Mouse (Mus musculus) midbrain, embryonic 16.5 days (tissue): Measurements from ENCODE around the gene Ttc28. TPM values are rescaled to one million over a fixed set of nuclear protein-coding genes. Genes with fewer than 3 reads are reported as not detected.

Source experiments
- ATAC-seq: fragments of 200-750 bp; cut with Nextera tagmentation; 2 replicates; pipeline ENCODE4 v1.8.0; 2017; ENCODE audit warnings: moderate TSS enrichment
- H3K27ac ChIP-seq: fragments of 300-500 bp; sonication (generic); 2 replicates; pipeline ENCODE4 v1.5.1; 2014; ENCODE audit warnings: mild to moderate bottlenecking, low read length, mixed read lengths
- H3K27me3 ChIP-seq: fragments of 300-500 bp; sonication (generic); 2 replicates; pipeline ENCODE4 v1.6.1; 2014; ENCODE audit warnings: low read depth, low read length, mixed read lengths; ENCODE audit not compliant: control insufficient read depth, insufficient read depth
- H3K36me3 ChIP-seq: fragments of 300-500 bp; sonication (generic); 2 replicates; pipeline ENCODE4 v1.6.1; 2014; ENCODE audit warnings: mild to moderate bottlenecking, low read length, moderate library complexity, mixed read lengths; ENCODE audit not compliant: control insufficient read depth, insufficient read depth
- H3K4me1 ChIP-seq: fragments of 300-500 bp; sonication (generic); 2 replicates; pipeline ENCODE4 v1.6.1; 2014; ENCODE audit warnings: mild to moderate bottlenecking, low read length, mixed read lengths; ENCODE audit not compliant: control insufficient read depth, insufficient read depth
- H3K4me2 ChIP-seq: fragments of 300-500 bp; sonication (generic); 2 replicates; pipeline ENCODE4 v1.6.1; 2014; ENCODE audit warnings: mild to moderate bottlenecking, low read length, mixed read lengths
- H3K4me3 ChIP-seq: fragments of 300-500 bp; sonication (generic); 2 replicates; pipeline ENCODE4 v1.5.1; 2014; ENCODE audit warnings: low read depth, mild to moderate bottlenecking, low read length, moderate library complexity, mixed read lengths
- H3K9ac ChIP-seq: fragments of 300-500 bp; sonication (generic); 2 replicates; pipeline ENCODE4 v1.6.1; 2014; ENCODE audit warnings: low read depth, low read length, mixed read lengths
- H3K9me3 ChIP-seq: fragments of 300-500 bp; sonication (generic); replicated peaks from 2 replicates; pipeline ENCODE4 v1.6.1; 2014; ENCODE audit warnings: mild to moderate bottlenecking, low read length, mixed read lengths; ENCODE audit not compliant: control insufficient read depth, poor library complexity, severe bottlenecking
- WGBS: fragments of 180-500 bp; shearing (Covaris S2); extraction: QIAGEN DNeasy Blood & Tissue Kit; methylation state at CpG from one replicate; pipeline ENCODE4 v1.1.7; 2014; 5-methylcytosine and 5-hydroxymethylcytosine counted together
- polyA plus RNA-seq: library from polyadenylated mRNA; unstranded; fragments of >200 nt; fragmentation: Nextera tagmentation; extraction: Ambion mirVana; gene quantifications from 2 replicates; pipeline ENCODE4 v1.2.1, GENCODE M21; 2015

Gene Ttc28
- polyA plus RNA-seq, 1 experiment from 2014 or later, result 16.6 TPM

- peaks cover 34% of the 10 kb centered on the region for H3K4me1 ChIP-seq
- H3K27ac ChIP-seq, result no peak overlapping the region
- H3K9me3 ChIP-seq, result no peaks in the 10 kb centered on the region
- H3K27me3 ChIP-seq, result no peaks in the 10 kb centered on the region
- H3K4me3 ChIP-seq, result no peak overlapping the region
- H3K9ac ChIP-seq, result no peak overlapping the region
- WGBS, result 92% methylated on average over 3 of the region's 3 CpGs
- no peak overlapping the region for H3K4me2 ChIP-seq
- H3K36me3 ChIP-seq, result no peaks in the 10 kb centered on the region
- ATAC-seq, result no peak
These were observed 183.6 kb downstream of the Ttc28 start for GRCm38 (mm10) chr5:111063155-111063554.

DNA sequence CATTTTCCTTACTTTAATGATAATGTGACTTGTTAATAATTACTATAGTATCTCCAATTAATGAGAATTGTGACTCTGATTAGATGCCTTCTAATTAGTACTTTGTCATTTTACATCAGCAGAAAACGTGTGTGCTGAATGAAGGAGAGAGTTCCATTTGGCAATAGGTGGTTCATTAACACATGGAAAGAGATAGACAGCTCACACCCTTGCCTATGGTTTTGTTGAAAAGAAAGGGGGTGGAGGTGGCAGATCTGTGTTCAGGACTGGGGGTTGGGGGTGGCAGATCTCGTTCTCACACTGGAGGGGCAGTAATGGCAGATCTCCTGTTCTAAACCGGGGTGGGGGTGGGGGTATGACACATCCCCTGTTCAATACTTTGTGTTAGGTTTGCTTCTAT lies 184.4 kb downstream of the Ttc28 start:
- Histone ChIP-seq H3K27ac (peak overlapping the region; percentile 67; the same call in 1 of the 2 replicates), H3K27me3 (no peaks in the 10 kb centered on the region), H3K9me3 (no peaks in the 10 kb centered on the region), H3K4me3 (no peak overlapping the region), H3K36me3 (no peaks in the 10 kb centered on the region), H3K4me2 (no peak overlapping the region), H3K4me1 (peaks cover 26% of the 10 kb centered on the region), H3K9ac (no peak overlapping the region)
- 76% methylated on average over 3 of the region's 3 CpGs for WGBS
- no peak for ATAC-seq

DNA sequence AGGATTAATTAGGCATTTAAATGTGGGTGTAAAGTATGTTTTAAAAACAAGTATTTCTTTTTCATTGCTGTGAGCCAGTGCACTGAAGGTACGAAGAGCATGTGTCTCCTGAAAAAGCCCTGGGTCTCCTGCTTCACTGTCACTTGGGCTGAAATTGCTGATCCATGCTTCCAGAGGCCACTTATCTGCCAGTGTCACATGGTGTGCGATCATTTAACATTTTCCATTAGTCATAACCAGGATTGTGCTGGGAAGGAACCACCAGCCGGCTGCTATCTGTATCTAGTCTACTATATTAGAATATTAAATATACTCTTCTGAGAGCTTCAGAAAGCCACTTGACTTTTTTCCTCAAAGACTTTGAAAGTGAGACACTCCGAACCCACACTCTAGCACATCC lies 186.2 kb downstream of the Ttc28 start:
- Histone ChIP-seq H3K4me2 (no peak overlapping the region), H3K4me1 (peaks cover 32% of the 10 kb centered on the region), H3K9ac (no peak overlapping the region), H3K27me3 (no peaks in the 10 kb centered on the region), H3K4me3 (no peak overlapping the region), H3K27ac (peak overlapping the region; percentile 60), H3K9me3 (no peaks in the 10 kb centered on the region), H3K36me3 (no peaks in the 10 kb centered on the region)
- 54% methylated on average over 4 of the region's 4 CpGs for WGBS
- peak; percentile 32 for ATAC-seq

DNA sequence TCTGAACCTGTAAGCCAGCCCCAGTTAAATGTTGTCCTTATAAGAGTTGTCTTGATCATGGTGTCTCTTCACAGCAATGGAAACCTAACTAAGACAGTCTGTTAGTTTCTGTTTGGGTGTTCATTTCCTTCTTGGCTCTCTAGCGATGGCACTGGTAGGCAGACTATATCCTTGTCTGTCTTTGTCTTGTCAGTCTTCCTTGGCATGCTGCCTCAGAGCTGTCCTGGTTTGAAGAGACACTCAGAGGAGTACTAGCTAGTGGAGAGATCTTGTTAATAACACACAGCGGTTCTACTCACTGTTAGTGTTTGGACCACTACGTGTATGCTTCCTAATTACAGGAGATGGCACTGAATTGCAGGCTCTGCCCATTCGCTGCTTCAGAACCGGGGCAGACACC lies 189.9 kb downstream of the Ttc28 start:
- Histone ChIP-seq H3K27me3 (no peaks in the 10 kb centered on the region), H3K27ac (no peak overlapping the region), H3K4me3 (no peak overlapping the region), H3K36me3 (no peaks in the 10 kb centered on the region), H3K9ac (no peak overlapping the region), H3K4me2 (no peak overlapping the region), H3K9me3 (no peaks in the 10 kb centered on the region), H3K4me1 (peaks cover 44% of the 10 kb centered on the region)
- ATAC-seq, result no peak
- 81% methylated on average over 5 of the region's 5 CpGs for WGBS

DNA sequence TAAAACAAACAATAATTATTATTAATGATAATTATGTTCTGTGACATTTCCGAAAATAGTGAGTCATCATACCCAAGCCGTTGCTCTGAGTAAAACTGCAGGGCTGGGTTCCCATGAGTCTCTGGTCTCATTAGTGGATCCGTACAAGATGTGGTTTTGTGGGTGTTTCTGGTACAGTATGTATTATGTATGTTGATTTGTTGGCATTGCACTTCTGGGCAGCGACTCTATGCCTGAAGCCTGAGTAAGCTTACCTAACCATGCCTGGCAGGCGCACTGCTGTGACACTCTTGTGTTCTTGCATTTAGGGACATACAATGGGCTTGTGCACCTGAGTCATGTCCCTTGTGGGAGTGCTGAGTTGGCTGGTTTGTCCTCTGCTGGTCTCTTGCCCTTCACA lies 190.3 kb downstream of the Ttc28 start:
- no peak for ATAC-seq
- no peak overlapping the region for H3K4me3 ChIP-seq
- no peaks in the 10 kb centered on the region for H3K36me3 ChIP-seq
- no peak overlapping the region for H3K27ac ChIP-seq
- H3K9me3 ChIP-seq, result no peaks in the 10 kb centered on the region
- H3K9ac ChIP-seq, result no peak overlapping the region
- H3K4me1 ChIP-seq, result peaks cover 40% of the 10 kb centered on the region
- WGBS, result 80% methylated on average over 5 of the region's 5 CpGs
- no peak overlapping the region for H3K4me2 ChIP-seq
- no peaks in the 10 kb centered on the region for H3K27me3 ChIP-seq

DNA sequence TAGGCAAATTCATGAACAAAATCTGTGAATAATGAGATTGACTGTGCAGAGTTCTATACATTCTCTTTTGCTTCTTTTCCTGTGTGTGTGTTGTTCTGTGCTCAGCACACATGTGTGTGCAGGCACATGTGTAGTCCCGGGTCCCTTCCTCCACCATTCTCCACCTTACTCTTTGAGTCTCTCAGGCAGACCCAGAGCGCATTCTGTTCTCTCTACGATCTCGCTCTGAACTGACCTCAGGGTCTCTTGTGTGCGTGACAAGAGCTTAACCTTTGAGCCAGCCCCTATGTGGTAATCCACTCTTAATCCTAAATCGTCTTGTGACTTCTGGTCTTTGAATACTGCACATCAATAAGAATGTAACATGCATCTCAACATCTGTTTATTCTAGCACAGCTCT lies 190.8 kb downstream of the Ttc28 start:
- 27% methylated on average over 6 of the region's 6 CpGs for WGBS
- H3K27me3 ChIP-seq, result no peaks in the 10 kb centered on the region
- H3K36me3 ChIP-seq, result no peaks in the 10 kb centered on the region
- H3K9me3 ChIP-seq, result no peaks in the 10 kb centered on the region
- no peak overlapping the region for H3K4me2 ChIP-seq
- H3K4me1 ChIP-seq, result peaks cover 37% of the 10 kb centered on the region
- no peak overlapping the region for H3K4me3 ChIP-seq
- no peak overlapping the region for H3K9ac ChIP-seq
- H3K27ac ChIP-seq, result no peak overlapping the region
- ATAC-seq, result no peak

DNA sequence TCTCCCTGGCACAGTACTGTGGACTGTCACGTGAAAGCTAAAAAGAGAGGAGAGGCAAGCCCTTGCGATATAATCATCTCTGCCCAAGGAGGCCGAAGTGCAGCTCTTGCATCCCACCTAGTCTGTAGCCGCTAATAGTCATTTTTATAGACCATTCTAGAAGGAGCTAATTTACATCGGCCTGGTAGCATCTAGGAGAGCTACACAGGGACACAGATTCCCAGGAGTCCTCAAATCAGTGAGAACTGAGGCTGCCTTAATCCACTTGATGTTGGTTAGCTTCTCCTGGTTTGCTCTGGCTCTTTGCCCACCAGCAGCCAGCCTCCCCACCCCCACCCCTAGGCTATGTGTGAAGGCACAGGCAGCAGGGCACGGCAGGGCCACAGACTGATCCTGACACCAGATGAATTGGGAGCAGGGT lies 193.7 kb downstream of the Ttc28 start:
- H3K27me3 ChIP-seq, result no peaks in the 10 kb centered on the region
- H3K36me3 ChIP-seq, result no peaks in the 10 kb centered on the region
- no peaks in the 10 kb centered on the region for H3K9me3 ChIP-seq
- no peak for ATAC-seq
- H3K27ac ChIP-seq, result peak overlapping the region; percentile 19
- H3K4me2 ChIP-seq, result no peak overlapping the region; the same call in 1 of the 2 replicates
- no peak overlapping the region for H3K4me3 ChIP-seq
- H3K4me1 ChIP-seq, result peaks cover 23% of the 10 kb centered on the region
- 0 out of 2 replicates have a peak overlapping the region, but pooled peaks have one; percentile 11 for H3K9ac ChIP-seq
- WGBS, result 28% methylated on average over 6 of the region's 6 CpGs

DNA sequence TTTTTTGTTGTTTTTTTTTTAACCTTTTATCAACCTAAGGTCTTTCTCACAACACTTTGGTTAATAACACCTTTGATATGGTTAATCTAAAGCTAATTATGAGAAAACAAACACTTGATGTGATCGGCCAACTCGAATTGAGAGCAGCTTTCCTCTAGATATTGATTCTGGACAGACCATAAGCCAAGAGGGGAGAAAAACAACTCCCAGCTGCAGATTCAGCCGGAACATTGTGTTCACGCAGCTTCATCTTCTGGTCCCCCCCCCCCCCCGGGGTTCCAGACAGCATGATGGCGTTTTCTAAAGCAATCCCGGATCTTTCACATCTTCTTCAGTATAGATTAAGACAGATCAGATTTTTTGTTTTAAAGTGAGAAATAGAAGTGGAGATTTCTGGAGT lies 194.4 kb downstream of the Ttc28 start:
- 0 out of 2 replicates have a peak overlapping the region, but pooled peaks have one; percentile 19 for H3K4me2 ChIP-seq
- H3K36me3 ChIP-seq, result no peaks in the 10 kb centered on the region
- no peak overlapping the region; the same call in 1 of the 2 replicates for H3K27ac ChIP-seq
- no peaks in the 10 kb centered on the region for H3K27me3 ChIP-seq
- ATAC-seq, result no peak
- 36% methylated on average over 7 of the region's 7 CpGs for WGBS
- H3K4me3 ChIP-seq, result no peak overlapping the region
- no peaks in the 10 kb centered on the region for H3K9me3 ChIP-seq
- no peak overlapping the region for H3K9ac ChIP-seq
- H3K4me1 ChIP-seq, result peaks cover 23% of the 10 kb centered on the region

GRCm38 (mm10) chr5:111075841-111076240 lies 196.2 kb downstream of the Ttc28 start:
- ATAC-seq, result no peak

More at GRCm38 (mm10) chr5:111075841-111076240, 196.2 kb downstream of the Ttc28 start:
- H3K4me3 ChIP-seq, result no peak overlapping the region
- H3K27me3 ChIP-seq, result no peaks in the 10 kb centered on the region
- no peak overlapping the region for H3K4me2 ChIP-seq
- H3K9ac ChIP-seq, result no peak overlapping the region
- no peaks in the 10 kb centered on the region for H3K36me3 ChIP-seq
- no peaks in the 10 kb centered on the region for H3K9me3 ChIP-seq
- no peak overlapping the region for H3K27ac ChIP-seq
- 67% methylated on average over 5 of the region's 5 CpGs for WGBS
- H3K4me1 ChIP-seq, result peaks cover 14% of the 10 kb centered on the region
